Mouse (Mus musculus) splenic B cell, adult 2 months (primary cell): ENCODE measurements around the gene Nfe2l2.

Experiments
- DNase-seq: peaks from one replicate; pipeline ENCODE4 v3.0.0-alpha.2; 2011; ENCODE audit warnings: low read depth, low spot score
- H3K27me3 ChIP-seq: 2 replicates; pipeline ENCODE4 v1.6.1; 2012; ENCODE audit warnings: mild to moderate bottlenecking, low read length, moderate library complexity, mixed read lengths; ENCODE audit not compliant: control insufficient read depth, poor library complexity, insufficient read depth, severe bottlenecking
- H3K36me3 ChIP-seq: 2 replicates; pipeline ENCODE4 v1.6.1; 2012; ENCODE audit warnings: mild to moderate bottlenecking, low read length, moderate library complexity, mixed read lengths; ENCODE audit not compliant: control insufficient read depth, poor library complexity, insufficient read depth, severe bottlenecking

Gene Nfe2l2

GRCm38 (mm10) chr2:75704234-75705161, at the start of gene Nfe2l2:
Gene Nfe2l2 (minus strand): TSS chr2:75704641.
- H3K36me3 ChIP-seq = no peaks in the 10 kb centered on the region
- DNase-seq = peak; percentile 98
- no peaks in the 10 kb centered on the region for H3K27me3 ChIP-seq

DNA sequence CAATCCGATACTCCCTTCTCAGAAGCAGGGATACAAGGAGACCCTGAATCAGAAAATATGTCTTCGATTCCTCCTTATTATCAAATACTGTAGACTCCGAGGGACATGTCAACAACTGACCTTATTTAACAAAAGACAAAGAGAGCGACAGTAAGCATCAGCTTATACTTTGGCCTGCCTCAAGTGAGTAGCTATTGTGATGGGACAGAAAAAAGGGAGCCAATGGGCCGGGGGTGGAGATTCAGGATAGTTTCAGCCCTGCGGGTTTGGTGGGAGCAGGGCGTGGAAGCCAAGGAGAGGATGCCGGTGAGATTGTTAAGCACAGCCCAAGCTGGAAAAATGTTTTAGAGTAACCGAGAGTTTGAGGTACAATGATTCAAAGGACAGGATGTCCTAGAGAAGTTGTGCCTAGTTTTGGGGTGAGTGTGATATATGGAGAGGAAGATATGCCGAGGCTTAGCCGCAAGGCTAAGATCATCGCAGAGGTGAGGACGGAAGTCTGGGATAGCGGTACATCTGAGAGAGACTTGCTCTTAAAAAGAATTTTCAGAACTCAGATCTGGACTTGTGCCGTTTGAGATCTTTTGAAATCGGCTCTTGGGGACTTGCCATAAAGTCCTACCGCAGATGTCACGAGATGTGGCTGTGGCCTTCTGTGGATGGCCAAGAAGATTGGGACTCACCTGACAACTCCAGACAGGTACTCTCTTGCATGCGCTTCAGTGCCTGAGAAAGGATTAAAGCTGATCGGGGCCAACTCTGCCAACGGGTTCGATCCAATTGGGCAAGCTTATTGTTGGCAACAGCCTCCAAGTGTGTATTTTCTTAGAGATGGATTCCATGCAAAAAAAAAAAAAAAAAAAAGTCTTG, 48.1 kb upstream of the Nfe2l2 start:
- no peak for DNase-seq
- Histone ChIP-seq H3K27me3 (no peaks in the 10 kb centered on the region), H3K36me3 (no peaks in the 10 kb centered on the region)

- no peak for DNase-seq
- Histone ChIP-seq H3K36me3 (no peaks in the 10 kb centered on the region), H3K27me3 (no peaks in the 10 kb centered on the region)
Measured at GRCm38 (mm10) chr2:75751896-75752295, 47.5 kb upstream of the Nfe2l2 start.

DNA sequence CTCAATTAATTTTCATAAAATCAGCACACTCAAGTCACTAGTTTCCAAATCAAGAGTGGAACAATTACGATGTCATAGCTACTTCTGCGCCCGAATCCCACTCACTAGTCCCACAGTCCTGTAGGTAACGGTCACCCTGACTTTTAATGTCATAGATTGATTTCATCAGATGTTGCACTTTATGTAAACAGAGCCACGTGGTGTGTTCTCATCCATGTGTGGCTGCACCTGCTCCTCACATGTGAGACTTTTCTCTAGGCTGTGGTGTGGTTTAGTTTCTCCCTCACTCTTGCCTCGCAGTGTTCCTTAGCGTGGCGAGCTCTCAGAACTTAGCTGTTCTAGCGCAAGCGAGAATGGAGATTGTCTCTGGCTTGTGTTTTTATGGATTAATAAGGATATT, 46.4 kb upstream of the Nfe2l2 start:
- no peaks in the 10 kb centered on the region for H3K36me3 ChIP-seq
- DNase-seq = no peak
- H3K27me3 ChIP-seq = no peaks in the 10 kb centered on the region

- H3K27me3 ChIP-seq = no peaks in the 10 kb centered on the region
- DNase-seq = no peak
- H3K36me3 ChIP-seq = no peaks in the 10 kb centered on the region
Measured at GRCm38 (mm10) chr2:75750043-75750718, 45.7 kb upstream of the Nfe2l2 start.

GRCm38 (mm10) chr2:75748841-75749240, 44.4 kb upstream of the Nfe2l2 start:
- DNase-seq = no peak
- no peaks in the 10 kb centered on the region for H3K27me3 ChIP-seq
- no peaks in the 10 kb centered on the region for H3K36me3 ChIP-seq

GRCm38 (mm10) chr2:75737006-75737503, 32.6 kb upstream of the Nfe2l2 start:
- Histone ChIP-seq H3K27me3 (no peaks in the 10 kb centered on the region), H3K36me3 (no peaks in the 10 kb centered on the region)
- DNase-seq = no peak

DNA sequence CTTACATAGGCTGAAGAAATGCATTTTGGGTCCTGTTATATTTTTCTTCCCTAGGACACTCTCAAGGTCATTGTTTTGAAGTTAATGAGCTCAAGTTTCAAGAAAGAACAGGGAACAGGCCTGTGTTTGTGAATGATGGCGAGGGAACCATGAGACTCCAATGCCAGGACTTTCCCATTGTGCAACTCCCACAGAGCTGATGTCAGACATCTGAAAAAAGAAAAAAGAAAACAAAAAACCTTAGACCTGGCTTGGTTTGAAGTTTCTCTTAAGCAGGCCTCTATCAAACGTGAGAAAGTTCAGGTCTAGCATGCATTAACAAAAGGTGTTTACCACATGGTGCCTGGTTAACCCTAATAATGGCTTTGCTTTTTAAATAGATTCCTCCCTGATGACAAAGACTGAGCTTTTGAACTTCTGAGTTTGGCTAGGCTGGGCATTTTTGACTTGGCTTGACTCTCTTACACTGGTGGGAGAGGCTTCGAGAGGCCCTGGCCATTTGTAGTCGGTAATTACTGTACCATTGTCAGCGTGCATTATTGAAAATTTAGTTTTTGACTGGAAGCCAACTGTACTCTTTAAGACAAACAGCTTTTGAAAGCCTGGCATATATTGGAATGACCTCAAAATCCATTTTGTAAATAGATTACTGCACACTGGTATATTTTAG, 29.9 kb upstream of the Nfe2l2 start:
- no peak for DNase-seq
- H3K27me3 ChIP-seq = no peaks in the 10 kb centered on the region
- no peaks in the 10 kb centered on the region for H3K36me3 ChIP-seq

DNA sequence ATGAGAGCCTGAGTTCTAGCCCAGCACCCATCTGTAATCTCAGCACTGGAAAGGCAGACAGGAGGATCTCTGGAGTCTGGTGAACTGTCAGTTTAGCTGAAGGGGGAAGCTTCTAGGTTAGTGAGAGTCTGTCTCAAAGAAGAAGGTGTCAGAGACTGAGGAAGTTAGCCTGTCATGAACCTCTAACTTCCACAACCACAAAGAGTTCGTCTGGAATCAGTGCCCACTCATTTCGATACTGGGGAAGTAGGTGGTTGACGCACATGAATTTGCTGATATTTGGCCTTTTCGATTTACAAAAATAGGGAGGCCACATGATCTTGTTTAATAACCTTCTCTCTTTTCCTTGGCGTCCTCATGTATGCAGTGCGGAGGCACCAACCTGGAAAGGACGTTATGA, 28.7 kb upstream of the Nfe2l2 start:
- Histone ChIP-seq H3K36me3 (no peaks in the 10 kb centered on the region), H3K27me3 (no peaks in the 10 kb centered on the region)
- peak; percentile 18 for DNase-seq

GRCm38 (mm10) chr2:75731929-75732328, 27.5 kb upstream of the Nfe2l2 start:
- no peak for DNase-seq
- no peaks in the 10 kb centered on the region for H3K27me3 ChIP-seq
- no peaks in the 10 kb centered on the region for H3K36me3 ChIP-seq

GRCm38 (mm10) chr2:75731233-75731651, 26.8 kb upstream of the Nfe2l2 start:
- no peaks in the 10 kb centered on the region for H3K36me3 ChIP-seq
- peak; percentile 36 for DNase-seq
- H3K27me3 ChIP-seq = no peaks in the 10 kb centered on the region

GRCm38 (mm10) chr2:75730052-75730451, 25.6 kb upstream of the Nfe2l2 start:
- Histone ChIP-seq H3K36me3 (no peaks in the 10 kb centered on the region), H3K27me3 (no peaks in the 10 kb centered on the region)
- DNase-seq = no peak

DNA sequence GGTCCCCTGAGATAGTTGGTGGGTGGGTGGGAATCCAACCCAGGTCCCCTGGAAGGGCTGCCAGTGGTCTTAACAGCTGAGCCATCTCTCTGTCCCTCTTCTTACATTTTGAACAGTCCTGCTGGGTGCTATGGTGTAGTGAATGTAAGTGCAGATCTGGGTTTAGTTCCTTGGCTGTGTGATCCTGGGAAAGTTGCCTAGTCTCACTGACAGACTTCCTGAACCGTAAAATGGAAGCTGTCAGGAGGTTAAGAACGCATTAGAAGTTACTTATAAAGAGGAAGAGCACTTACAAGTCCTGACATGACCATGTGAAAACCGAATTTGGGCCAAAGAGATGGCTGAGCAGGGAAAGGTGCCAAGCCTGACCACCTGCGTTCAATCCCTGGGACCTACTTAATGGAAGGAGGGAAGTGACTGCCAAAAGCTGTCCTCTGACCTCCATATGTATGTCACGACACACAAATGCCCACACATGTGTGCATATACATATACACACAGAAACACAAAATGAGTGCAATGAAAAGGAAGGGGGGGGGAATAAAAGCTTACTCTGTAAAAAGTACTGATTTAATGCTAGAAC, 20.5 kb upstream of the Nfe2l2 start:
- no peak for DNase-seq
- H3K36me3 ChIP-seq = no peaks in the 10 kb centered on the region
- no peaks in the 10 kb centered on the region for H3K27me3 ChIP-seq

DNA sequence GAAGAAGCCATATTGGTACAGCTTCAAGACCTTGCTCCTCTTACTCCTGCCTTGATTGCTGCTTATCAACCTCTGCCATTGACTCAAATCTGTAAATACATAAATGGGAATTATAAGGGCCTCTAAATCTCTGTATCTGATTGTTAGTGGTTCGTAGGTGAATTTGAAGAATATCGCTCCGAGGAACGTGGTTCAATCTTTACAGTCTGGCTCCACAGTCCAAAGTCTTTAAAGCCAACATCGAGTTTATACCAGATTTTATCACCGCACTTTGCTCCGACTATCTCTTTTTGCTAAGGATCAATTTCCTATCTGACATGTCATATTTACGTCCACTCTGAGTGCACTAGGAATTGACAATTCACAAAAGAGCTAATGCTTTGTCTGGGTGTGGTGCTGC, 19.0 kb upstream of the Nfe2l2 start:
- Histone ChIP-seq H3K36me3 (no peaks in the 10 kb centered on the region), H3K27me3 (no peaks in the 10 kb centered on the region)
- DNase-seq = no peak
